Mouse (Mus musculus) adrenal gland, postnatal 10 days (tissue): ENCODE results near the gene Gm4884. TPM values are rescaled to one million over a fixed set of nuclear protein-coding genes. Genes with fewer than 3 reads are reported as not detected.
"Not testable (repeated sequence)": the region's sequence is repeated elsewhere in the genome, so short reads cannot be mapped to it uniquely, and the experiment has no call there.

Experiments
- DNase-seq: peaks from one replicate; pipeline ENCODE4 v3.0.0; 2021; ENCODE audit warnings: mixed read lengths
- long read RNA-seq, 2 experiments: library from polyadenylated mRNA; stranded (forward); transcript quantifications; one replicate each; pipeline ENCODE4 v2.0.0; 2021
- total RNA-seq, 2 experiments: library from RNA; stranded (reverse); gene quantifications; 2 replicates each; pipeline ENCODE4 v1.2.3; 2021

The Gm4884 gene
- not detected for total RNA-seq
- long read RNA-seq, experiment 1, result 0 reads
- long read RNA-seq, experiment 2, result 0 reads

DNA sequence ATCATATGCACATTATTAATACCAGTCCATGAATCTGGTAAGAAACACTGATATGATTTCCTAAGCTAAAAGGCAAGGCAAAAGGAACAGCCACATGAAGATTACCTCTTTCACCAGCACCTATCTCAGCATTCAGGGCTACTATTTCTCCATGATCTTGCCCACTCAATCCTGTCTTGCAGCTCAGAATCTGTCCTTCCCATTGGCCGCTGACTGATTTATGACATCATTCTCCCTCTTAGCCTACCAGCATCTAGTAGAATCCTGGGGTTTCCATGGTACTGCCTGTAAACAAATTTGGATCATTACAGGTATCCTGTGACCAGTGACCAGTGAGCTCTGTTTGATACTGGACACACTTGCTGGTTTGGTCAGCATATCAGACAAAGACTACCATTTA, at the start of gene Gm4884:
Gm4884 (plus strand) TSS at position 301 of the 400 bp plus-strand sequence.
- DNase-seq, result not testable (repeated sequence)

DNA sequence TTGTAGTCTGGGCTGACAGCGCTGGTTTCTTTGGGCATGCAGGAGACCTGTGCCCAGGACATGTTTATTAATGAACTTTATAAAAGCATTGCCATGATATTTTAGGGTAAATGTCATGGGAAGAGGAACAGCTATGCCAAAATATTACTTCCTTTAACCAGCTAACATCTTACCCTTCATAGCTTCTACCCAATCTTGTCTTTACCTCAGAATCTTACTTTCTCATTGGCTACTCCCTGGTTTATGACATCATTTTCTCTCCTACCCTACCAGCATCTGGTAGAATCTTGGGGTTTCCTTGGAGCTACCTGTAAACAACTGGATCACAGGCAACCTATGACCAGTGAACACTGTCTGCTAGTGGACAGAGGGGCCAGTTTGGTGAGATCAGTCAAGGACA, 45.3 kb upstream of the Gm4884 start, which contains the start of gene 4930433I11Rik:
4930433I11Rik (plus strand) TSS at position 301 of the 400 bp plus-strand sequence.
- no peak for DNase-seq

GRCm38 (mm10) chr7:41044058-41044457, 11.5 kb downstream of the Gm4884 start:
- DNase-seq, result not testable (repeated sequence)

Other genes starting within 250 kb of the Gm4884 start
- gene Vstm2b, start 134.4 kb upstream of the Gm4884 start, total RNA-seq, result under 1 TPM; 0.57 to 0.97 TPM
- not detected for gene 4930433I11Rik, start 45.2 kb upstream of the Gm4884 start, total RNA-seq
- gene Gm5592, start 121.1 kb downstream of the Gm4884 start, total RNA-seq, result not detected